Mouse (Mus musculus) lung, embryonic 16.5 days (tissue): ENCODE data around the gene Hcfc2. TPM values are rescaled to one million over a fixed set of nuclear protein-coding genes. Genes with fewer than 3 reads are reported as not detected.

Experiments used
- ATAC-seq: fragments of 200-750 bp; cut with Nextera tagmentation; 2 replicates; pipeline ENCODE4 v1.8.0; 2017; ENCODE audit warnings: low read depth, mild to moderate bottlenecking, moderate library complexity
- H3K27ac ChIP-seq: fragments of 300-500 bp; sonication (generic); 2 replicates; pipeline ENCODE4 v1.5.1; 2014; ENCODE audit warnings: mild to moderate bottlenecking, control low read depth, low read length
- H3K27me3 ChIP-seq: fragments of 300-500 bp; sonication (generic); 2 replicates; pipeline ENCODE4 v1.6.1; 2014; ENCODE audit warnings: low read depth, low read length, mixed read lengths; ENCODE audit not compliant: control insufficient read depth, insufficient read depth
- H3K36me3 ChIP-seq: fragments of 300-500 bp; sonication (generic); 2 replicates; pipeline ENCODE4 v1.6.1; 2014; ENCODE audit warnings: low read length; ENCODE audit not compliant: control insufficient read depth, insufficient read depth
- H3K4me1 ChIP-seq: fragments of 300-500 bp; sonication (generic); replicated peaks from 2 replicates; pipeline ENCODE4 v1.6.1; 2014; ENCODE audit warnings: low read length, mixed read lengths; ENCODE audit not compliant: control insufficient read depth, insufficient read depth
- H3K4me2 ChIP-seq: fragments of 300-500 bp; sonication (generic); 2 replicates; pipeline ENCODE4 v1.6.1; 2014; ENCODE audit warnings: low read depth, low read length, control low read depth
- H3K4me3 ChIP-seq: fragments of 300-500 bp; sonication (generic); 2 replicates; pipeline ENCODE4 v1.5.1; 2014; ENCODE audit warnings: mild to moderate bottlenecking, low read length, control low read depth
- H3K9ac ChIP-seq: fragments of 300-500 bp; sonication (generic); 2 replicates; pipeline ENCODE4 v1.6.1; 2014; ENCODE audit warnings: low read length, control low read depth
- H3K9me3 ChIP-seq: fragments of 300-500 bp; sonication (generic); 2 replicates; pipeline ENCODE4 v1.6.1; 2016; ENCODE audit warnings: low read length; ENCODE audit not compliant: control insufficient read depth
- WGBS: fragments of 180-500 bp; shearing (Covaris S2); extraction: QIAGEN DNeasy Blood & Tissue Kit; methylation state at CpG from one replicate; pipeline ENCODE4 v1.1.7; 2014; 5-methylcytosine and 5-hydroxymethylcytosine counted together
- polyA plus RNA-seq: library from polyadenylated mRNA; unstranded; fragments of >200 nt; fragmentation: Nextera tagmentation; extraction: Ambion mirVana; gene quantifications from 2 replicates; pipeline ENCODE4 v1.2.1, GENCODE M21; 2015

The Hcfc2 gene
- polyA plus RNA-seq, 1 experiment from 2014 or later, result 42.0 TPM

GRCm38 (mm10) chr10:82750778-82751177 is 54.8 kb downstream of the Hcfc2 start:
- WGBS, result 89% methylated on average over 6 of the region's 6 CpGs
- Histone ChIP-seq H3K4me1 (no peaks in the 10 kb centered on the region), H3K27me3 (no peaks in the 10 kb centered on the region), H3K36me3 (peaks cover 73% of the 10 kb centered on the region), H3K27ac (no peak overlapping the region), H3K4me2 (no peak overlapping the region), H3K9ac (no peak overlapping the region), H3K9me3 (no peaks in the 10 kb centered on the region), H3K4me3 (no peak overlapping the region)
- no peak for ATAC-seq

GRCm38 (mm10) chr10:82752921-82753320 is 57.0 kb downstream of the Hcfc2 start:
- Histone ChIP-seq H3K27me3 (no peaks in the 10 kb centered on the region), H3K27ac (no peak overlapping the region), H3K4me1 (no peaks in the 10 kb centered on the region), H3K4me2 (no peak overlapping the region), H3K9me3 (no peaks in the 10 kb centered on the region), H3K36me3 (peaks cover 70% of the 10 kb centered on the region), H3K9ac (no peak overlapping the region), H3K4me3 (no peak overlapping the region)
- 78% methylated on average over 3 of the region's 3 CpGs for WGBS
- ATAC-seq, result no peak

- 84% methylated on average over 1 of the region's 1 CpGs for WGBS
- Histone ChIP-seq H3K27ac (no peak overlapping the region), H3K4me1 (no peaks in the 10 kb centered on the region), H3K27me3 (no peaks in the 10 kb centered on the region), H3K9ac (no peak overlapping the region), H3K36me3 (peaks cover 58% of the 10 kb centered on the region), H3K4me3 (no peak overlapping the region), H3K4me2 (no peak overlapping the region), H3K9me3 (no peaks in the 10 kb centered on the region)
- ATAC-seq, result no peak
Observed at GRCm38 (mm10) chr10:82754642-82755041, 58.7 kb downstream of the Hcfc2 start.

- H3K36me3 ChIP-seq, result peaks cover 64% of the 10 kb centered on the region
- no peak for ATAC-seq
- H3K27ac ChIP-seq, result no peak overlapping the region
- H3K9me3 ChIP-seq, result no peaks in the 10 kb centered on the region
- no peak overlapping the region for H3K4me2 ChIP-seq
- no peaks in the 10 kb centered on the region for H3K27me3 ChIP-seq
- H3K4me1 ChIP-seq, result no peaks in the 10 kb centered on the region
- H3K4me3 ChIP-seq, result no peak overlapping the region
- H3K9ac ChIP-seq, result no peak overlapping the region
- WGBS, result 95% methylated on average over 11 of the region's 11 CpGs
Observed at GRCm38 (mm10) chr10:82755213-82755890, 59.4 kb downstream of the Hcfc2 start.

GRCm38 (mm10) chr10:82756466-82756865 is 60.5 kb downstream of the Hcfc2 start:
- H3K9me3 ChIP-seq, result no peaks in the 10 kb centered on the region
- H3K27ac ChIP-seq, result no peak overlapping the region
- WGBS, result 92% methylated on average over 9 of the region's 9 CpGs
- no peak for ATAC-seq
- no peaks in the 10 kb centered on the region for H3K27me3 ChIP-seq
- H3K9ac ChIP-seq, result no peak overlapping the region
- H3K4me2 ChIP-seq, result no peak overlapping the region
- H3K4me1 ChIP-seq, result peaks cover 6% of the 10 kb centered on the region; the same call in 1 of the 2 replicates
- peaks cover 59% of the 10 kb centered on the region for H3K36me3 ChIP-seq
- H3K4me3 ChIP-seq, result no peak overlapping the region

GRCm38 (mm10) chr10:82757341-82757740 is 61.4 kb downstream of the Hcfc2 start:
- ATAC-seq, result no peak
- Histone ChIP-seq H3K27me3 (no peaks in the 10 kb centered on the region), H3K36me3 (peaks cover 51% of the 10 kb centered on the region), H3K9me3 (no peaks in the 10 kb centered on the region), H3K4me1 (peaks cover 11% of the 10 kb centered on the region), H3K4me2 (no peak overlapping the region), H3K4me3 (no peak overlapping the region), H3K27ac (no peak overlapping the region), H3K9ac (no peak overlapping the region)
- 86% methylated on average over 9 of the region's 9 CpGs for WGBS

- peaks cover 13% of the 10 kb centered on the region for H3K4me1 ChIP-seq
- WGBS, result 85% methylated on average over 6 of the region's 6 CpGs
- H3K9me3 ChIP-seq, result no peaks in the 10 kb centered on the region
- ATAC-seq, result no peak
- H3K4me2 ChIP-seq, result no peak overlapping the region
- peaks cover 45% of the 10 kb centered on the region for H3K36me3 ChIP-seq
- H3K27ac ChIP-seq, result no peak overlapping the region
- H3K9ac ChIP-seq, result no peak overlapping the region
- H3K27me3 ChIP-seq, result no peaks in the 10 kb centered on the region
- H3K4me3 ChIP-seq, result no peak overlapping the region
Observed at GRCm38 (mm10) chr10:82758368-82758767, 62.4 kb downstream of the Hcfc2 start.

- H3K27me3 ChIP-seq, result no peaks in the 10 kb centered on the region
- WGBS, result 87% methylated on average over 3 of the region's 3 CpGs
Observed at GRCm38 (mm10) chr10:82758878-82759277, 62.9 kb downstream of the Hcfc2 start.

GRCm38 (mm10) chr10:82759706-82760105 is 63.7 kb downstream of the Hcfc2 start:
- no peaks in the 10 kb centered on the region for H3K27me3 ChIP-seq
- H3K4me2 ChIP-seq, result no peak overlapping the region
- peaks cover 36% of the 10 kb centered on the region for H3K36me3 ChIP-seq
- WGBS, result 93% methylated on average over 5 of the region's 5 CpGs
- ATAC-seq, result no peak
- no peak overlapping the region for H3K27ac ChIP-seq
- no peak overlapping the region for H3K9ac ChIP-seq
- no peak overlapping the region for H3K4me3 ChIP-seq
- H3K4me1 ChIP-seq, result peaks cover 18% of the 10 kb centered on the region
- H3K9me3 ChIP-seq, result no peaks in the 10 kb centered on the region

More at GRCm38 (mm10) chr10:82758878-82759277, 62.9 kb downstream of the Hcfc2 start:
- peaks cover 42% of the 10 kb centered on the region for H3K36me3 ChIP-seq
- no peak overlapping the region for H3K4me3 ChIP-seq
- peaks cover 13% of the 10 kb centered on the region for H3K4me1 ChIP-seq
- H3K4me2 ChIP-seq, result no peak overlapping the region
- ATAC-seq, result no peak
- no peak overlapping the region for H3K9ac ChIP-seq
- H3K9me3 ChIP-seq, result no peaks in the 10 kb centered on the region
- no peak overlapping the region for H3K27ac ChIP-seq
